Mouse (Mus musculus) kidney, postnatal 10 days (tissue): ENCODE data around the gene Fam69a.
"Not testable (repeated sequence)": the region's sequence is repeated elsewhere in the genome, so short reads cannot be mapped to it uniquely, and the experiment has no call there.

ENCODE experiments used
- DNase-seq: peaks from one replicate; pipeline ENCODE4 v3.0.0; 2021; ENCODE audit warnings: mixed read lengths

The Fam69a gene

GRCm38 (mm10) chr5:107978289-107979035 is 8.4 kb downstream of the Fam69a start:
- DNase-seq: no peak

DNA sequence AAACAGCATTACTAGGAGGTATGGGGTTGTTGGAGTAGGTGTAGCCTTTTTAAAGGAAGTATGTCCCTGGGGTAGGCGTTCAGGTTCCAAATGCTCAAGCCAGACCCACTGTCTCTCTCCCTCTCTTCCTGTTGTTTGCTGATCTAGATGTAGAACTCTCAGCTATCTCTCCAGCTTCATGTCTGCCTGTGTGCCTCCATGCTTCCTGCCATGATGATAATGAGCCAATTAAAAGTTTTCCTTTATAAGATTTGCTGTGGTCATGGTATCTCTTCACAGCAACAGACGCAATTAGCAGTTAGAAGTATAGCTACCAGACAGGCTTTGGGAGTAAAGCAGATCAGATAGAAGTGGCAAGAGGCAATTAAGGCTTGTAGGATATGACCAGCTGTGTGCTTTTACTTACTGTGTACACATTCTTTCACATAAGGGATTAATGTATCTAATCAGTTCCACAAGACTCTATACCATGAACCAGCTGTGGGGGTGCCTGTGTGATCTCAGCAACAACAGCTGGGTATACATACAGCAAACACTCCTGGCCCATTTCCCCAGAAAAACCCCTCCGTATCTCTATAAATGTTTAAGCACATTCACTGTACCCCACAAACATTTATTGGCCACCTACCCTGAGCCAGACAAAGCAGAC is 9.1 kb downstream of the Fam69a start:
- no peak for DNase-seq

DNA sequence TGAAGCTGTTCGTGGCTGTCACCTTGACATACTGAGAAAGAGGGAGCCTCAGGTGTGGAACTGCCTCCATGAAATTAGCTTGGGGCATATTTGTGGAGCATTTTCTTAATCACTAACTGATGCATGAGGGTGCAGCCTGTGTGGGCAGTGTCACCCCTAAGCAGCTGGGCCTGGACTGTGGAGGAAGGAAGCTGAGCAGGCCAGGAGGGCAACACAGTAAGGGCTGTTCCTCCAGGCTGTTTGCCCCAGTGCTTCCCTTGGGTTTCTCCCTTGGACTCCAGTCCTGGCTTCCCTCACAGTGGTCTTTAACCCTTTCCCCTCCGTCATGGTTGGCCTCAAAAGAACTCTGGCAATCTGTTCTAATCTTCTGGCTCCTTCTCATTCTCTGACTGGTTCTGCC is 13.6 kb downstream of the Fam69a start:
- DNase-seq: peak; percentile 45

DNA sequence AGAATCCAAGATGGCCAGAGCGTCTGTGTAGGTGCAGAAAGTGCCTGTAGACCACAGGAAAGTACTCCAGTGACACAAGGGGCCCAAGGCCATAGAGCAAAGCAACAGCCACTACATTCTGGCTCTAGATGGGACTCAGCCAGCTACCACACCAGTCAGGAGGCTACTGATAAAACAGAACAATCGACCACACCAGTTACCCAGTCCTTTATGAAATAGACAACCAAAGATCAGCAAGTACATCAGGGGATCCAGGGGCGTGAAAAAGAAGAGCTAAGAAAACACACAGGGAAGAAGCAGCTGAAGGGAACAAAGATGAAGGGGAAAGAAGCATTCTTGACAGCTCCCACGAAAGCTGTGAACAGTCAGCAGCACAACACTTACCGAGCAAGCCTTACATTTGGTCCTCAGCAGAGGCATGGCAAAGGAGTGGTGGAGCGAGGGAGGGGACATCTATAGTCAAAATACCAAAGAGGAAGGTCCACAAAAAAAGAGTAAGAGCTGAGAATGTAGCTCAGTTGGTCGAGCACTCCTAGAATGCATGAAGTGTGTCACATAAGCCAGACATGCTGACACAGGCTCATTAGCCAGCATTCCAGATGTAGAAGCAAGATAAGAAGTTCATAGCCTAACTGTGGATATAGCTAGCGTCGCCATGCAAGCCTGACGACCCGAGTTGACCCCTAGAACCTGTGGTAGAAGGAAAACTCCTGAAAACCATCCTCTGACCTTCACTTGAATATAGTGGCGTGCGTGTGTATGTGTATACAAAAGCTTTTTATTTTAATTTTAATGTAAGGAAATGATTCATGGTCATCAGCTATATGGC is 14.2 kb downstream of the Fam69a start:
- no peak for DNase-seq

- DNase-seq: no peak
These were observed 15.8 kb downstream of the Fam69a start for GRCm38 (mm10) chr5:107971069-107971468.

GRCm38 (mm10) chr5:107969818-107970217 is 17.1 kb downstream of the Fam69a start:
- DNase-seq: not testable (repeated sequence)

DNA sequence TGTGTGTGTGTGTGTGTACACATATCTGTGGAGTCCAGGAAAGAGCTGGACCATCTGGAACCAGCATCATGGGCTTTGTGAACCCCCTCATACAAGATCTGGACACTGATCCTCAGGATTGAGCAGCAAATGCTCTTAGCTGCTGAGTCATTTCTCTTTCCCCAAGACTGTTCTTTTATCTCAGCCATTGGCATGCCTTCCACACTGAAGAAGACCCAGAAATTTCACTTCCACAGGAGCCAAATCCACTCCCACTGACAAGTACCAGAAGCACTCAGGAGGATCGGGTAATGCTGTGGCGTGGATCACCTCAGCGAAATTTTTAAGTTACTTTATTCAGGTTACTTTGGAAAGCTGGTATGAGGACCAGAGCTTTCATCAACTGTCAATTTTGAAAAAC is 18.8 kb downstream of the Fam69a start:
- no peak for DNase-seq

DNA sequence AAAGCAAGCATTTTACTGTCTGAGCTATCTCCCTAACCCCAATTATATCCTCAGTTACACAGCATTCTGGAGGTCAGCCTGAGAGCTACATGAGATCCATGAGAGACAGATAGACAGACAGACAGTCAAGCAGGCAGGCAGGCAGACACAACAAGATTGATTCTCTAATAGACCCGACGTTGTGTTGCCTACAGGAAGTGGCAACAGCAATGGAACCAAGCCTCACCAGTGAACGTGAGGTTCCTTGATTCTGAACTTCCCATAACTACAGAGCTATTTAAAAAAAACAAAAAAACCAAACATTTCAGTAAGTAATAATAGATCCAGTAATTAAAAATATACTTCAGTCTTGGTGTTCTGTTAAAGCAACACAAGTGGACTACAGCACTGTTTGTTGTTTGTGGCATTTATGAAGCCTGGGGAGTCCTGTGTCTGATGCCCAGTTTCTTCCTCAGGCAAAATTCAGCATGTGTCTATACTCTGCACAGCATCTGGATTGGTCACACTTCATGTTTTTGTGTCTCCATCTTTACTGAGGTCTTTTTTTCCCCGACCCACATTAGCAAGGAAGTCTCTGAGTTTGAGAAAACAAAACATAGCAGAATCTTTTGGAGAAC is 19.9 kb downstream of the Fam69a start:
- no peak for DNase-seq

DNA sequence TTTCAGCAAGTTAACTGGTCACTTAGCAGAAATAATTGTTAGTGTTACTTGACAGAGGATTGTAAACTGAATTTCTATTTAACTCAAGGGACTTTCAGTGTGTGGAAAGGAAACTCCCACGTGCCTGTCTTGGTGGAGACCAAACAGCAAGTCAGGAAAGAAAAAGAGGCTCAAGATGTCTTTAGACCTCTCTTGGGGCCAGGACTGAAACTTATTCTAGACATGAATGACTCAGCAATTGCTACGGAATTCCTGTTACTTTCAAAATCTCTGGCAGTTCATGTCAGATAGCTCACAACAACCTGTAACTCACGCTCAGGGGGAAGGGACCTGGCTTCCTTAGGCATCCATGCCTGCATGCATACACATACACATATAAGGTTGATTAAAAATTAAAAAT is 20.7 kb downstream of the Fam69a start:
- no peak for DNase-seq

- no peak for DNase-seq
These were observed 21.4 kb downstream of the Fam69a start for GRCm38 (mm10) chr5:107965355-107965991.

- no peak for DNase-seq
These were observed 22.7 kb downstream of the Fam69a start for GRCm38 (mm10) chr5:107964031-107964758.

DNA sequence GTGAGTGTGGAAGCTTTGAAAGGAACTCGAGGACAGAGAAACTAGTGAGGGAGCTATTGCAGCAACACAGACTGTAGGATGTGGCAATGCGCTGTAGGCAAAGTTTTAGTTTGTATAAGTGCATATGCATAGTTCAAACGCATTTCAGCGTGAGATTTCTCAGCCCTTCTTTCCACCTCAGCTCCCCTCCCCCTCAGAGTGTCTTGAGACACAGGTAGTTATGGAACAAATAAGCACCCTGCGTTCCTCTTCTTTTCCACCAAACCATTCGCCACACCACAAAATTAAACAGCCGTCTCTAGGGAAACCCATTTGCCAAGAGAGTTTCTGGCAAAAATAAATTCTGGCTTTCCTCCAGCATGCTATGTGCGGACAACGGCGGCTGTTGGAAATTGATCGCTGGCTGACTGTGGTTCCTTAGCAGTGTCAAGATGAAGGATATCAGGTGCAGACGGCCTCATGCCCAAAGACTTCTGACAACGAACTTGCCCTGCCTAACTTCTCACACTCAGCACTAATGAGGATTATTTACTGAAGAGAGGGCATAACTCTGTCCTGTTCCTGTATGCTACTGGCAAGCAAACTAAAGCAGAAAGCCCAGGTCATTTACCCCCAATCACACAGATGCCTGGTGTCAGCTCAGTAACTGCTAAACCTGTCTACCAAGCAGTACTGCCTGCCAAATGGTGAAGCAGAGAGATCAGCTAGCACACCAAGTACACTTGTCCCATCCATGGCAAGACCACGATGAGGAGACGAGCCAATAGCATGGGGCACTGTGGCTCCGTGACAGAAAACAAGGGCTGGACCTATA is 25.2 kb downstream of the Fam69a start:
- DNase-seq: no peak

GRCm38 (mm10) chr5:107960532-107961202 is 26.2 kb downstream of the Fam69a start:
- no peak for DNase-seq

DNA sequence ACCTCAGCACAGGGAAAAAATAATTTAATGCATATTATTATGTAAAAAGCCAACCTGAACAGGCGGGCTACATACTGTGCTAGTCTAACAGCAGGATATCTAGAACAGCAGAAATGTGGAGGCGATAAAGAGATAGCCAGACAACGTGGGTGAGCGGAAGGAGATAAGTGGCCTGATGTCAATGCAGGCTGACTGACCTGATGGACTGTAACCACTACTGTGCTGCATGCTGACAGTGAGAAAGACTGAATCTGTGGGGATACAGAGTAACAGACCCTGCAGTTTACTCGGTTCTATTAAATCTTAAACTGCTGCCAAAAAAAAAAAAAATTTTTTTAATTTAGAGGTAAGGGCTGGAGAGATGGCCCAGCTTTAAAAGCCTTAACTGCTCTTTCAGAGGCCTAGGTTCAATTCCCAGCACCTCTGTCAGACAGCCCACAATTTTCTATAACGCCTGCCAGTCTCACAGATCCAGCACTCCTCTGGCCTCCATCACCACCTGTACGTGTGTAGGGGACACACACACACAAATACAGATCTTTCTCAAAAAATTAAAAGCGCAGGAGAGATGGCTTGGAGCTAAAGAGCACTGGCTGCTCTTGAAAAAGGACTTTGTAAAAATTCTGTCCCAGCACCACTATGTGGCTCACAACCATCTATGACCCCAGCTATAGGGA is 27.1 kb downstream of the Fam69a start:
- no peak for DNase-seq

DNA sequence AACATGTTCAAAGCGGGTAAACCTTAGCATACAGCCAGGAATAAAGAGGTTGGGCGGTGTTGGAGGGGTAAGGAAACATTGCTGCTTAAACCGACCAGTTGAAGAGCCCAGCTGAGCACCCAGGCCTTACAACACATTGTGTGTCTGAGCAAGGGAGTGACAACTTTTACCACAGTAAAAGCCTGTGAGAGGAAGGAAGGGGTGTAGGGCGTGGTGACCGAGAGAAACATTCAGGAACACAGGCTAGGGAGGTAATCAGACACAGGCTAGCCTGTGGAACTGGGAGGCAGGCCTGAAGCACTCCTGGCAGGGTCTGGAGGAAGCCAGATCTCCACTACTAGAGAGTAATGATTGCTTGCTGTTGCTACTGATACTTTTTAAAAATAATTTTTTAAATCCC is 36.2 kb downstream of the Fam69a start:
- no peak for DNase-seq

GRCm38 (mm10) chr5:107949607-107950006 is 37.3 kb downstream of the Fam69a start:
- no peak for DNase-seq

DNA sequence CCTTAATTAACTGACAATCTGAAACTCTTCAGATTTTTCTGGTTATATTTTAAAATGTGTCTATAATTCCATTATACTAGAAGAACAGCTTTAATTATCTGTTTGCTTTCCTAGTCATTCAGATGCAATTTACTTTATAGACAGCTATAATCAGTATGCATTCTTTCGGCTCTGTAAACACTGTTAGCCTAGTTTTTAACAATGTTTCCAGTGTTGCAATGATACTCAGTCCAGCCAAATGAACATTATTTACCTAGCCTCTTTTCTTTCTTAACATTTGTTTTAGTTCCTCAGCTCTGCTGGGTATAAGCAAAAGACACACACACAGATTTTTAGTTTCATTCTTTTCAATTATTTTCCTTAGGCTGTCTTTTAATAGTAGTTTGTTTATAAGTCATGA is 38.0 kb downstream of the Fam69a start:
- no peak for DNase-seq

DNA sequence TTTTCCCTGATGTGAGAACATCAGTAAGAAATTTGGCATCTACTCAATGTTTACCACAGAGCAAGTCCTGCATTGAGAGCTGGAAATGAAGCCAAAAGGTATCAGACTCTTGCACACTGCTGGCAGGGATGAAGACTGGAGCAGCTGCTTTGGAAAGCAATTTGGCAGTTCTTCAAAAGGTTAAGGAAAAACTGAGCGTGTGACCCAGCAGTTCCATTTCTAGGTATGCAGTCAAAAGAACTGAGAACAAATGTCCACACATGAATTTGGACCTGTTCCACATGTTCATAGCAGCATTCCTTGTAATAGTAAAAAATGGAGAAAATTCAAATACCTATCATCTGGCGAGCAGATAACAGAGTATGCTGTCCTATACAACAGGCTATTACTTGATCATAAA is 39.3 kb downstream of the Fam69a start:
- no peak for DNase-seq

- DNase-seq: no peak
These were observed 40.4 kb downstream of the Fam69a start for GRCm38 (mm10) chr5:107946475-107946874.

GRCm38 (mm10) chr5:107943526-107943925 is 43.4 kb downstream of the Fam69a start:
- no peak for DNase-seq
